Mouse (Mus musculus) heart, postnatal 25 days (tissue): Measurements from ENCODE around the gene Tpra1. TPM values are rescaled to one million over a fixed set of nuclear protein-coding genes. Genes with fewer than 3 reads are reported as not detected.

Source experiments
- DNase-seq: peaks from one replicate; pipeline ENCODE4 v3.0.0; 2022; ENCODE audit warnings: low spot score
- intact Hi-C: fragments of 180-260 bp; cut with DNase I; formaldehyde crosslinking; loops from one replicate; pipeline ENCODE4 v1.15.1; 2025
- total RNA-seq, 2 experiments: library from RNA; stranded (reverse); gene quantifications; 2 replicates each; pipeline ENCODE4 v1.2.3; 2021

Gene Tpra1
- total RNA-seq, 2 experiments from 2014 or later, result 36.4 to 37.2 TPM

DNA sequence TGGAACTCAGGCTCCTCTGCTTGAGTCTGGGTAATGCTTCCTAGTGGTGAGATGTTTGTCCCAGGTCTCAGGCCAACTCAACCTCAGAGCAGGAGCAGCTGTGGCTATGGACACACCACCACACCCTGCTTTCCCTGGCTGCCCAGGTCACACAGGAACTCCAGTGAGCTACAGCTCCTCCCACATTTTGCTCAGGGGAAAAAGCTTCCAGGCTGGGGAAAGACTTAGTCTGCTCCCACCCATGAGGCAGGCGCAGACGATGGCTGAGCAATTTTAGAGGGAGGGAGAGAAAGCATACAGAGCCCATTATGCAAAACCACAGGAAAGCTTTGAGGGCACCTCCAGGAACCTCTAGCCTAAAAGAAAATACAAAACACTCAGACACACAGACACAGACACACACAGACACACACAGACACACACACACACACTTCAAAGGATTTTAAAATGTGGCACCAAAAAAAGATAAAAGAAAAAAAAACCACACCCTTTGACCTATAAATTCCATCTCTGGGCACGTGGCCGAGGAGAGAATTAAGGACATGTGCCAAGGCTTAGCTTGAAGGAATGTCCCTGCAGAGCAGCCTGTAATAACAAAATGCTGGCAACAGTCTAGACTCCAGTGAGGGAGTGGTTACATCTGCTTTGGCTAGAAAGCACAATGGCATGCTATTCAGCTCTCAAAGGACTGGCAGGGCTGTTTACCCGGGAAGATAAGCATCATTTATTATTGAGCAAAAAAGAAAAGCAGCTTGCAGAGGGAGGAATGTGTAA is 22.6 kb downstream of the Tpra1 start:
- peak; percentile 62 for DNase-seq
- intact Hi-C loops, result loop anchor here (5.0 kb wide), 3 partner anchors 113 to 438 kb away; partner anchors contain the start of gene Plxna1

- intact Hi-C loops, result loop anchor here (2.0 to 5.0 kb wide), 5 partner anchors 112 to 707 kb away; partner anchors contain the start of gene Plxna1
- DNase-seq, result no peak
Observed at GRCm38 (mm10) chr6:88925640-88926205, 23.7 kb downstream of the Tpra1 start.

- DNase-seq, result no peak
- intact Hi-C loops, result loop anchor here (2.0 to 5.0 kb wide), 5 partner anchors 110 to 706 kb away; partner anchors contain the start of gene Plxna1
Observed at GRCm38 (mm10) chr6:88926870-88927269, 24.8 kb downstream of the Tpra1 start.

DNA sequence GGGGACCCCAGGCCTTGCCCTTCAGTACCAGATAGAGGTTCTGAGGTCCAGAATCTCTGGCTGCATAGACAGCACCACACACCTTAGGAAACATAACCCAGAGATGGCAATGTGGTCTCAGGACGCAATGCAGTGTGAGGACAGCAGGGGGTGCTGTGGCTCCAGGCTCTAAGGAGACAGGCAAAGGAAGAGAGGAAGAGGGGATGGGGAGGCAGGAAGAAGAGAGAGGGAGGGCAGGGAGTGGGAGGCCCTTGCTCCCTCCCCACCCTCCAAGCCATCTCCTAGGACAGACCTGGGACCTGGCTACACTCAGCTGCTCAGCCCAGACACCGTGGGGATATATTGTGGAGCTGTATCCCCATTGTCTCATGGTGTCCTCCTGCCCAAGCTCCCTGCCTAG is 25.5 kb downstream of the Tpra1 start:
- DNase-seq, result no peak
- intact Hi-C loops, result loop anchor here (2.0 to 5.0 kb wide), 5 partner anchors 110 to 705 kb away; partner anchors contain the start of gene Plxna1

GRCm38 (mm10) chr6:88928026-88928425 is 26.0 kb downstream of the Tpra1 start:
- DNase-seq, result no peak

DNA sequence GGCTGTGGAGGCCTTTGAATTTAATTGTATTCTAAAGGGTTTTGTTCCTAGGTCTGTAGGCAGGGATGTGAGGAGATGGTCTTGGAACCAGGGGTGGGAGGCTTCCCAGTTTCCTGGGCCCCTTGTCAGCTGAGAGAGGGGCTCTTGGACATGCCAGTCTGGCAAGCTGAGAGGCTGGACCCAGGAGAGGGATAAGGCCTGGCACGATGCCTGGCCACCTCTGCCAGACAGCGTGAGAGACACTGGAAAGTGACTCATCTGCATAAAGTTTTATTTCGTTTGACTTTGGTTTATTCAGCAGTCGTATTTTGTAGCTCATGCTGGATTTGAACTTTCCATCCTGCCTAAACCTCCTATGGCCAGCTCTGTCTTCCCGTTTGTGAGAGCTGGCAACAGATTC is 26.5 kb downstream of the Tpra1 start:
- intact Hi-C loops, result loop anchor here (5.0 kb wide), 3 partner anchors 109 to 434 kb away; partner anchors contain the start of gene Plxna1
- no peak for DNase-seq

More at GRCm38 (mm10) chr6:88928026-88928425, 26.0 kb downstream of the Tpra1 start:
- intact Hi-C loops, result loop anchor here (5.0 kb wide), 3 partner anchors 109 to 434 kb away; partner anchors contain the start of gene Plxna1

DNA sequence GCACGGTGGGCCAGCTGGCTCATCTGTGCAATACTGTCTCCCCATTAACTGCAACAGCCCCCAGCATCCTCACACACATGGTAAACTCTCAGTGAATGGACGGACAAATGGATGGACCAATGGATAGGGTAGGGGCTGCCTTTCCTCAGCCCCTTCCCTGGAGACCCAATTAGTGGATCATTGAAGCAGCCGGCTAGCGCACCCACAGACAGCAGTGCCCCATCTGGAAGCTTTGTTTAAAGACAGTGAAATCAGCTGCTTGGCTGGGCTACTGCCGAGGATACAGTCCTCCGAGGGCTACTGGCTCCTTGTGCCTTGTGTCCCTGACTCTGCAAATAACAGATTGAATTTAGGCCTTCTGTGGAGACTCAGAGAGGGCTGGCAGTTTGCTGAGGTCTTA is 27.4 kb downstream of the Tpra1 start:
- intact Hi-C loops, result loop anchor here (5.0 kb wide), 3 partner anchors 108 to 433 kb away; partner anchors contain the start of gene Plxna1
- DNase-seq, result no peak

- DNase-seq, result no peak
- intact Hi-C loops, result no loop called here
Observed at GRCm38 (mm10) chr6:88930049-88930448, 28.0 kb downstream of the Tpra1 start.

DNA sequence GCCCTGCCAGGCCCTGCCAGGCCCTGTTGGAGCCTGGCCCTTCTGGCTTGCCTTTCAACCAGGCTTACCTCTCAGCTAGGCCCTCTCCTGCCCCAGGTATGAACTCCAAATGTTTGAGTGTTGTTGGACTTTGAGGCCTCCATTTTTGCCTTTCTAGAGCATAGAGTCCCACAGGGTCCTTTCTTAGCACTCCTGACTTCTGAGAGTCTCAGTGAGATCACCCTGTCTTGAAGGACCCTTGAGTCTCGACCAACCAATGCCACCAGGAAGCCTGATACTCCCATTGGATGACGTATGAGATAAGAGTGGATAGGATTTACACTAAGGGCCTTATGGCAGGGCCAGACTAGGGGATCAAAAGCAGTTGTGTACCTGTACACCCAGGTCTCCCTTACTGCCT is 29.4 kb downstream of the Tpra1 start:
- no peak for DNase-seq
- intact Hi-C loops, result no loop called here

- no peak for DNase-seq
- intact Hi-C loops, result no loop called here
Observed at GRCm38 (mm10) chr6:88934132-88934531, 32.1 kb downstream of the Tpra1 start.

DNA sequence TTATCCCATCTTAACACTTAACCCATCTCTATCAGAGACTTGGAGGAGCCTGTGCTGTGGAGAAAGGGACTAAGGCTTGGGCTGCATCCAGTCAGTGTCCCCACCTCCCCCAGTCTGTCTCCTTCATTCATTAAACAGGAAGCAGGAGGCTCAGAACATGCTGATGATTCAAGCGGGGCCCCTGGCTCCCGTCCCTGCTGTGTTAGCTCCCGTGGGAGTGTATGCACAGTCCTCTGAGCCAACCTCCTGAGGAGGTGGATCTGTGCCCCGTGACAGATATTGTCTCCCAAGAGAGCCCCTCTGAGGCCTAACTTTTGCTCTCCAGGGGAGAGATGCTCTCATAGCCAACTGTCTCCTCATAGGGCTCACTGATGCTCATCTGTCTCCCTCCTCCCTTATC is 32.8 kb downstream of the Tpra1 start:
- no peak for DNase-seq
- intact Hi-C loops, result no loop called here

DNA sequence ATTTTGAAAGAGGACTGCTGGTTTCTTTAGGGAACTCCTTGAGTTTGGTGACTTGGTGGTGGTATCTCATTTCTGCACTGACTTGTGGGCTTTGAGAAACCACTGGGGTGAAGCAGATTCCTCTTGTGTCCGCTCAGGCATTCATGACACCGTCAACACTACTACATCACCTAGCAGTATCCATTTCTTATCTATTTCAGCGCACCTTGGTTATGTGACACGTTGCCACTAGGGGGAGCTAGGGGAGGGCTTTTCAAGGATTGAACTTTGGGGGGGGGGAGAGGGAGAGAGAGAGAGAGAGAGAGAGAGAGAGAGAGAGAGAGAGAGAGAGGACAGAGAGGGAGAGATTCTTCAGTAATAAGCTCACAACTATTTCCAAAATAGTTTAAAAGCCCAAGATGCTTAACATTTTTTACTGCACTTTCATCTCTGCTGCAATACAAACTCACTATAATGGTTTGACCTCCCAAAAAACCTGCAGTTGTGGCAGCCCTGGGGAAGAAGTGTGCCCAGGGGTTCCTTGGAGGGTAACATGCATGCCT is 33.8 kb downstream of the Tpra1 start:
- DNase-seq, result no peak
- intact Hi-C loops, result no loop called here

DNA sequence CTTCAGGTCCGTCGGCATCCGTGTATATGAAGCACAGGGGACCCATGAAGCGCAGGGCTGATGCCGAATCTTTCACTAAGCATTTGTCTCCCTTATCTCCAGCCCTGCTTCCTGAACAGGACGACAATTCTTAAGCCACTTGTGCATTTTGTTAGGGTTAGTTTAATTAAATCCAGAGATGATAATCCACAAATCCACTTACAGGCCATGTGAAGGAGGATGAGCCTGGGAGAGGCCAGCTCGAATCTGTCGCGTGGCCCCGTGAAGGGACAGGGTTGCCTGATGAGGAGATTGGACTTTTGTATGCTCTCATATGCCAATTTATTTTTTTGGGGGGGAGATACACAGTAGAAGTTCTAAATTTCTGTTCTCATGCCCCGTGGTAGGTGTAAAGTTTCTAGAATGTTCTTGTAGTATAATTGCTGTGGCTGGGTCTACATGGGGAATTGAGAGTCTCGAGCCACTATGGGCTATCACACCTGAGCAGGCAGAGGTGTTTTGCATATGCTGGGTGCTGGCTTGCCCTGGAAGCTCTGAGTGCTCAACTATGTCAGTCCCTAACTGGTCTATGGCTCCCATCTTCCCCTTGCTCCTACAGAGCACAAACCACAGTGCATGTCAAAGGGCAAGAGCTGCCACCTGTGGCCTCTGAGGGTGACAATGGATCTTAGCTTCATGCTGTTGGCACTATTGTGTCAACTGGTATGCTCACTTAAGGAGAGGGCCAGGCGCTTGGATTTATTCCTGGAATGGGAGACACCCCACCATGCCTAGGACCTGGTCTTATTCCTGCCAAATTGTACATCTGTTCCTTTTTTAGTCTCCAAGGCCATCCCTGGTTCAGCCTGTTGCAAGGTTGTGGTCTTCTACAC is 34.5 kb downstream of the Tpra1 start:
- intact Hi-C loops, result no loop called here
- no peak for DNase-seq

GRCm38 (mm10) chr6:88937214-88937549 is 35.1 kb downstream of the Tpra1 start:
- intact Hi-C loops, result no loop called here
- no peak for DNase-seq

GRCm38 (mm10) chr6:88937971-88938663 is 36.1 kb downstream of the Tpra1 start:
- intact Hi-C loops, result no loop called here
- no peak for DNase-seq

GRCm38 (mm10) chr6:88938664-88939055 is 36.6 kb downstream of the Tpra1 start:
- DNase-seq, result no peak
- intact Hi-C loops, result no loop called here

- no peak for DNase-seq
- intact Hi-C loops, result no loop called here
Observed at GRCm38 (mm10) chr6:88939281-88940089, 37.4 kb downstream of the Tpra1 start.

DNA sequence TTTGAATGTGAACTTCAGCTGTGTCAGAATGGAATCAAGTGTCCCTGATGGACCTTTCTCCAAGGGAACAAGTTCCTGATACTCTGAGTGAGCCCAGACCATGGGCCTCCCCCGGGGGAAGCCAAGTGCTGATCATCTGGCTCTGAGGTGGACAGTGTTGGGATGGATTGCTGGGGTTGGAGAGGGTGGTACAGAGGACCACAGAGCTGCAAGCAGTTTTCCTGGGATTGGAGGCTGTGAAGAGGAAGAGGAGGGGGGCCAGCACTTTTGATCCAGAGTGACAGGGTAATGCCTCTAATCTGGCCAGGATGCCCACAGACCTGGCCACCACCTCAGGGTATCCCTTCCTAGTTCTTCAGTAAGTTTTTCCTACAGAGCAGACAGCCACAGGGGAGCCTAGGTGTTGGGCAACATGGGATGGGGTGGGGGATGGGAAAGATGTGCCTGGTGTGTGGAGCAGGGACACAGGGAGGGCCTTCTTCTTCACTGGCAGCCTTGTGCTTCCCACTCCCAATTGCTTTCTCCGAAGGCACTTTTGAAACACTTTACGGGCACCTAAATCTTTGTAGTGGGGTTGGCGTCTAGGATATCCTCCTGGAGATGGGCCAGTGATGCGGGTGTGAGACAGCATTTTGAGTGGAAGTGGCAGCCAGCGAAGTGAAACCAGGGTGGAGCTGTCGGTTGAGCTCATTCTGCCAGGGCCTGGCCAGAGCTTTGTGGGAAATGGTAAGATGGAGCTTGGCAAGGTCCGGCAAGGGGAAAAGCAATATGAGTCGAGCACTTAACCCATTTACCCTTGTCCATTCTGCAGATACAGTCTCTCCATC is 38.3 kb downstream of the Tpra1 start:
- DNase-seq, result no peak
- intact Hi-C loops, result no loop called here
